Mouse (Mus musculus) kidney, embryonic 14.5 days (tissue): Measurements from ENCODE around the gene 2900026A02Rik. TPM values are rescaled to one million over a fixed set of nuclear protein-coding genes. Genes with fewer than 3 reads are reported as not detected.

Experiments
- ATAC-seq: fragments of 200-750 bp; cut with Nextera tagmentation; 2 replicates; pipeline ENCODE4 v1.8.0; 2017; ENCODE audit warnings: moderate number of reproducible peaks, mild to moderate bottlenecking, moderate TSS enrichment, moderate library complexity; ENCODE audit not compliant: low FRiP score, low TSS enrichment
- H3K27ac ChIP-seq: fragments of 300-500 bp; sonication (generic); 2 replicates; pipeline ENCODE4 v1.5.1; 2014; ENCODE audit warnings: low read depth, mild to moderate bottlenecking, low read length, moderate library complexity, mixed read lengths
- H3K27me3 ChIP-seq: fragments of 300-500 bp; sonication (generic); 2 replicates; pipeline ENCODE4 v1.6.1; 2014; ENCODE audit warnings: mild to moderate bottlenecking, low read length; ENCODE audit not compliant: control insufficient read depth, insufficient read depth
- H3K36me3 ChIP-seq: fragments of 300-500 bp; sonication (generic); 2 replicates; pipeline ENCODE4 v1.6.1; 2014; ENCODE audit warnings: low read length, mixed read lengths; ENCODE audit not compliant: control insufficient read depth, insufficient read depth
- H3K4me1 ChIP-seq: fragments of 300-500 bp; sonication (generic); 2 replicates; pipeline ENCODE4 v1.6.1; 2014; ENCODE audit warnings: low read length, mixed read lengths; ENCODE audit not compliant: control insufficient read depth, insufficient read depth
- H3K4me2 ChIP-seq: fragments of 300-500 bp; sonication (generic); replicated peaks from 2 replicates; pipeline ENCODE4 v1.6.1; 2014; ENCODE audit warnings: low read depth, mild to moderate bottlenecking, low read length
- H3K4me3 ChIP-seq: fragments of 300-500 bp; sonication (generic); 2 replicates; pipeline ENCODE4 v1.5.1; 2014; ENCODE audit warnings: mild to moderate bottlenecking, low read length
- H3K9ac ChIP-seq: fragments of 300-500 bp; sonication (generic); 2 replicates; pipeline ENCODE4 v1.6.1; 2014; ENCODE audit warnings: low read depth, mild to moderate bottlenecking, low read length, moderate library complexity
- H3K9me3 ChIP-seq: fragments of 300-500 bp; sonication (generic); 2 replicates; pipeline ENCODE4 v1.6.1; 2016; ENCODE audit warnings: low read length; ENCODE audit not compliant: control insufficient read depth
- WGBS: fragments of 180-500 bp; shearing (Covaris S2); extraction: QIAGEN DNeasy Blood & Tissue Kit; methylation state at CpG from one replicate; pipeline ENCODE4 v1.1.7; 2014; 5-methylcytosine and 5-hydroxymethylcytosine counted together
- polyA plus RNA-seq: library from polyadenylated mRNA; unstranded; fragments of >200 nt; fragmentation: Nextera tagmentation; extraction: Ambion mirVana; gene quantifications from 2 replicates; pipeline ENCODE4 v1.2.1, GENCODE M21; 2014

2900026A02Rik gene
- polyA plus RNA-seq, 1 experiment from 2014 or later: 5.4 TPM

- Histone ChIP-seq H3K9me3 (no peaks in the 10 kb centered on the region), H3K27ac (0 out of 2 replicates have a peak overlapping the region, but pooled peaks have one; percentile 48), H3K36me3 (no peaks in the 10 kb centered on the region), H3K4me1 (peaks cover 35% of the 10 kb centered on the region), H3K4me3 (no peak overlapping the region), H3K4me2 (no peak overlapping the region), H3K27me3 (no peaks in the 10 kb centered on the region), H3K9ac (peak overlapping the region; percentile 14; the same call in 1 of the 2 replicates)
- ATAC-seq: no peak
- 82% methylated on average over 5 of the region's 5 CpGs for WGBS
Observed at GRCm38 (mm10) chr5:113153508-113153830, 67.6 kb downstream of the 2900026A02Rik start.

GRCm38 (mm10) chr5:113152663-113153507 is 68.2 kb downstream of the 2900026A02Rik start:
- H3K4me2 ChIP-seq: no peak overlapping the region
- no peaks in the 10 kb centered on the region for H3K27me3 ChIP-seq
- peak overlapping the region; percentile 14; the same call in 1 of the 2 replicates for H3K9ac ChIP-seq
- no peak for ATAC-seq
- no peak overlapping the region for H3K4me3 ChIP-seq
- no peaks in the 10 kb centered on the region for H3K36me3 ChIP-seq
- WGBS: 43% methylated on average over 22 of the region's 22 CpGs
- peak overlapping the region; percentile 48; the same call in 1 of the 2 replicates for H3K27ac ChIP-seq
- H3K9me3 ChIP-seq: no peaks in the 10 kb centered on the region
- peaks cover 29% of the 10 kb centered on the region for H3K4me1 ChIP-seq

GRCm38 (mm10) chr5:113151554-113152103 is 69.4 kb downstream of the 2900026A02Rik start:
- Histone ChIP-seq H3K4me2 (no peak overlapping the region), H3K27me3 (no peaks in the 10 kb centered on the region), H3K4me3 (no peak overlapping the region), H3K9me3 (no peaks in the 10 kb centered on the region), H3K36me3 (no peaks in the 10 kb centered on the region), H3K9ac (no peak overlapping the region), H3K4me1 (peaks cover 20% of the 10 kb centered on the region), H3K27ac (peak overlapping the region; percentile 71)
- ATAC-seq: no peak
- 58% methylated on average over 11 of the region's 11 CpGs for WGBS

DNA sequence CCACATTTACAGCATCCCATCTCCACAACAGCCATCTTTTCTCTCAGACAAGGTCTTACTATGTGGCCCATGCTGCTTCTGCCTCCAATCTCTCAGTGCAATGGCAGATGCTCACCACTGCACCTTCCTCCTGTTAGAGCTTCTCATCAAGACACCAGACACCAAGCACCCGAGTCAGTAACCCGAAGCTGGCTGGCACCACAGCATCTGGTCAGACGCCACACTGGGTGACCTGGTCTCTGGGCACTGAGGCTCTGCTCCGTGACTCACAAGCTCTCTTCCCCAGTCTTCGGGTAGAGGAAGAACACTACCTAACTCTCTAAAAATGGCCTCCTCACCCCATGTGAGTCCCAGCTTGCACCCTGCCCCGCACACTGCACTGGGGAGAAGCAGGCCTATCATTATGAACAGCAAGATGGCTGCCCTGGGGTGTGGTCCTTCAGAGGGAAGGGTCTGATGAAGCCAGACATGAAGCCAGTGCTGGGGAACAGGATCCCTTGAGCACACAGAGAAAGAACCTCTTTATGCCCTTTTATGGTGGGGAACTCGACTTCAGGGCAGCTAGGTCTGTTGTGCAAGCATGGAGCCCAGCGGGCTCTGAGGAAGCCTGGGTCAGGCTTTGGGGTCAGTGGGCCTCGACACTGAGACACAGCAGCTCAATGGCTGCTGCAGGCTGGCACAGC is 70.0 kb downstream of the 2900026A02Rik start:
- no peak overlapping the region for H3K4me2 ChIP-seq
- H3K36me3 ChIP-seq: no peaks in the 10 kb centered on the region
- H3K4me1 ChIP-seq: peaks cover 20% of the 10 kb centered on the region
- H3K9me3 ChIP-seq: no peaks in the 10 kb centered on the region
- H3K9ac ChIP-seq: no peak overlapping the region
- H3K27me3 ChIP-seq: no peaks in the 10 kb centered on the region
- peak overlapping the region; percentile 71 for H3K27ac ChIP-seq
- H3K4me3 ChIP-seq: no peak overlapping the region
- WGBS: 54% methylated on average over 9 of the region's 9 CpGs
- ATAC-seq: no peak

DNA sequence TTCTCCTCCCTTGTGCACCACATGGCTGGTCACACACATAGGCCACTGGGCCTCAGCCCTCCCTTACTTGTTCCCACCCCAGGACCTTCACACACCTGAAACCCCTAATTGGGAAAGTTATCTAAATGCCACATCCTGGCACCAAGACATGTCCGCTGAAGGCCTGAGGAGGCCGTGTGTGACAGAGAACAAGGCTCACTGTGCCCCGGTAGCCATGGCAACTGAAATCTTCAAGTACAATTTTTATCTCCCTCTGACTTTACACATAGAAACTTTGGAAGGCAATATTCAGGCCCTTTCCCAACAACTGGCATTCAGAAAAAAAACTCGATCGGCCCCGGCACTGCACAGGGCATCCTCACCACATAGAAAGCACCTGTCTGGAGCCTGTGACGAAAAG is 72.0 kb downstream of the 2900026A02Rik start:
- Histone ChIP-seq H3K4me1 (peaks cover 20% of the 10 kb centered on the region), H3K9ac (no peak overlapping the region), H3K4me2 (no peak overlapping the region), H3K27ac (no peak overlapping the region), H3K36me3 (no peaks in the 10 kb centered on the region), H3K4me3 (no peak overlapping the region), H3K27me3 (no peaks in the 10 kb centered on the region), H3K9me3 (no peaks in the 10 kb centered on the region)
- ATAC-seq: no peak
- 86% methylated on average over 7 of the region's 7 CpGs for WGBS

DNA sequence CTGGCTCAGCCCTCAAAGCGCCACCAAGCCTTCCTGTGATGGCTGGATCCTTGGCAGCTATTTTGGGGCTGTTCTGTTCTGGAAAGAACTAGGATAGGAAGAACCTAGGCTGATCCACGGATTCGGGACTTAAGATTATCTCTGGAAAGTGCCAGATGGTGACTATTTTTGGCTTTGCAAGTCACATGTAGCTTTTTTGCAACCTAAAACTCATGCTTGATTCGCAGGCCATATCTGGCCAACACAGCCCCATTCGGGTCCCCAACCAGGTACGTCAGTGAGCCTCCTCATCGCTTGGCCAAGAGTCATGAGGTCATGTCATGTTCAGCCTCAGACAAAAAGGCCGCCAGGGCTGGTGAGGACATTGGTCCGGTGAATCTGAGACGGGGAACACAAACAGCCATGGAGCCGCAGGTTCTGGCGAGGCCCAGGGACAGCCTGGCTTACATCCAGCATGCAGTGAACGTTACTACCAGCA is 73.0 kb downstream of the 2900026A02Rik start:
- Histone ChIP-seq H3K9me3 (no peaks in the 10 kb centered on the region), H3K27me3 (no peaks in the 10 kb centered on the region), H3K4me1 (peaks cover 13% of the 10 kb centered on the region), H3K36me3 (no peaks in the 10 kb centered on the region), H3K4me3 (no peak overlapping the region), H3K9ac (no peak overlapping the region), H3K4me2 (no peak overlapping the region), H3K27ac (no peak overlapping the region)
- 76% methylated on average over 13 of the region's 13 CpGs for WGBS
- ATAC-seq: no peak

- no peaks in the 10 kb centered on the region for H3K27me3 ChIP-seq
- no peak overlapping the region for H3K27ac ChIP-seq
- no peak overlapping the region for H3K4me2 ChIP-seq
- no peaks in the 10 kb centered on the region for H3K9me3 ChIP-seq
- peaks cover 15% of the 10 kb centered on the region for H3K4me1 ChIP-seq
- no peak for ATAC-seq
- no peak overlapping the region for H3K9ac ChIP-seq
- WGBS: 48% methylated on average over 2 of the region's 2 CpGs
- no peaks in the 10 kb centered on the region for H3K36me3 ChIP-seq
- H3K4me3 ChIP-seq: no peak overlapping the region
Observed at GRCm38 (mm10) chr5:113146656-113147055, 74.4 kb downstream of the 2900026A02Rik start.

DNA sequence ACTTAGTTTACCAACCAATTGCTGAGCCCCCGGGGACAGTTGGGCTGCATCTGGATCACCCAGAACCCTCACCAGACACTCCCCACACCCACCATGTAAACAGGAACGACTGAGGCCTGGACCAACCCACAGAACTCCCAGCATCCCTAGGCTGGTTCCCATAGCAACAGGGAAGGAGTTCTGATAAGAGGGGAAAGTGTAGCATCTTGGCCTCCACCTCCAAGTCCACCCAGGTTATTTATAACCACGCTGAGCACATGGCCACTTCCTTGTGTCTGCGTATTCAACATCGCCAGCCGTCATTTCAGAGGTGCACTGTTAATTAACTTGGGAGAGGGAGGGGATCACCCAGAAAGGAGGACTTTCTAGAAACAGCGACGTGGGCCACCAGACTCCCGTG is 75.9 kb downstream of the 2900026A02Rik start:
- 43% methylated on average over 9 of the region's 9 CpGs for WGBS
- no peak overlapping the region for H3K27ac ChIP-seq
- H3K4me3 ChIP-seq: no peak overlapping the region
- 0 out of 2 replicates have a peak, but pooled peaks cover 2% of the 10 kb centered on the region for H3K9me3 ChIP-seq
- ATAC-seq: no peak
- peaks cover 6% of the 10 kb centered on the region; the same call in 1 of the 2 replicates for H3K4me1 ChIP-seq
- no peaks in the 10 kb centered on the region for H3K36me3 ChIP-seq
- H3K4me2 ChIP-seq: no peak overlapping the region
- H3K9ac ChIP-seq: no peak overlapping the region
- no peaks in the 10 kb centered on the region for H3K27me3 ChIP-seq
